22 mouse cellular contexts compared by ENCODE assay signal in genomic region chr14:46977660-46978059, GRCm38 (mm10).
A peak's percentile ranks its signal among the peaks of the same experiment; 100 is the strongest.
DNase-seq lines count a peak whose midpoint lies in the region; ATAC-seq lines count a peak whose summit lies in the region.
"Had no signal": no experiment of that assay in that cellular context is flagged by ENCODE, and none has a peak within 500 bp of the region (broad histone marks: within the 10 kb centered on the region; RNA-seq: fewer than 3 reads in every experiment).

No protein-coding gene starts in this region.

- H3K27me3 ChIP-seq in heart, embryonic 12.5 days (replicated peaks), result no peaks in the 10 kb centered on the region
- no peaks in the 10 kb centered on the region for H3K27me3 ChIP-seq in forebrain, embryonic 10.5 days (ENCODE audit: poor library complexity, severe bottlenecking)
- H3K27me3 ChIP-seq: hindbrain, embryonic 13.5 days; kidney, embryonic 15.5 days; limb, embryonic 13.5 days; liver, embryonic 12.5 days had no signal

- peak; percentile 96 for DNase-seq in heart, adult 11 months
- DNase-seq in heart, postnatal 25 days (ENCODE audit: low spot score), result no peak
- peak; percentile 35 for DNase-seq in layer of hippocampus, adult 9-11 months
- DNase-seq in layer of hippocampus, postnatal 14 days (ENCODE audit: low spot score in 2 of 2), result no peak
- peak; percentile 48 to 64 for DNase-seq in heart, postnatal 10 days
- no peak for DNase-seq in frontal cortex, postnatal 14 days (ENCODE audit: low spot score in 2 of 2)
- DNase-seq in forebrain, embryonic 10.5 days (ENCODE audit: extremely low spot score, low spot score), result no peak
- DNase-seq: adrenal gland, postnatal 25 days; cerebellum, adult 11 months; cerebellum, postnatal 10 days; kidney, adult 11 months; kidney, postnatal 4 days; lung, postnatal 4 days; midbrain, embryonic 14.5 days; right cerebral cortex, postnatal 14 days had no signal

- H3K36me3 ChIP-seq in heart, embryonic 12.5 days, result no peaks in the 10 kb centered on the region
- no peaks in the 10 kb centered on the region for H3K36me3 ChIP-seq in forebrain, embryonic 10.5 days (replicated peaks)
- H3K36me3 ChIP-seq: forebrain, embryonic 12.5 days; hindbrain, embryonic 13.5 days; kidney, embryonic 15.5 days; limb, embryonic 13.5 days; liver, embryonic 12.5 days had no signal

- no peaks in the 10 kb centered on the region for H3K9me3 ChIP-seq in heart, embryonic 12.5 days (replicated peaks)
- no peaks in the 10 kb centered on the region for H3K9me3 ChIP-seq in forebrain, embryonic 10.5 days
- H3K9me3 ChIP-seq: forebrain, embryonic 12.5 days; hindbrain, embryonic 13.5 days; kidney, embryonic 15.5 days; limb, embryonic 13.5 days; liver, embryonic 12.5 days had no signal

- WGBS in heart, embryonic 12.5 days, result 40% methylated on average over 10 of the region's 10 CpGs
- 74% methylated on average over 10 of the region's 10 CpGs for WGBS in forebrain, embryonic 10.5 days

- no peak overlapping the region for H3K4me3 ChIP-seq in heart, embryonic 12.5 days
- H3K4me3 ChIP-seq in forebrain, embryonic 10.5 days, result no peak overlapping the region
- H3K4me3 ChIP-seq: forebrain, embryonic 12.5 days; hindbrain, embryonic 13.5 days; kidney, embryonic 15.5 days; limb, embryonic 13.5 days; liver, embryonic 12.5 days had no signal

- H3K4me2 ChIP-seq in heart, embryonic 12.5 days, result peak overlapping the region; percentile 45
- H3K4me2 ChIP-seq: forebrain, embryonic 12.5 days; hindbrain, embryonic 13.5 days; kidney, embryonic 15.5 days; limb, embryonic 13.5 days; liver, embryonic 12.5 days had no signal

- no peak for ATAC-seq in heart, embryonic 12.5 days (ENCODE audit: insufficient number of reproducible peaks, low FRiP score)
- ATAC-seq: liver, embryonic 12.5 days had no signal

- peak overlapping the region; percentile 40; the same call in 1 of the 2 replicates for H3K9ac ChIP-seq in heart, embryonic 12.5 days
- H3K9ac ChIP-seq: forebrain, embryonic 12.5 days; hindbrain, embryonic 13.5 days; kidney, embryonic 15.5 days; limb, embryonic 13.5 days; liver, embryonic 12.5 days had no signal

- peak overlapping the region; percentile 9; the same call in 1 of the 2 replicates for H3K27ac ChIP-seq in heart, embryonic 12.5 days (ENCODE audit: poor library complexity, severe bottlenecking)
- no peak overlapping the region for H3K27ac ChIP-seq in forebrain, embryonic 10.5 days
- H3K27ac ChIP-seq: forebrain, embryonic 12.5 days; hindbrain, embryonic 13.5 days; kidney, embryonic 15.5 days; limb, embryonic 13.5 days; liver, embryonic 12.5 days; stomach, postnatal 0 days had no signal

- intact Hi-C loops in heart, postnatal 25 days (cut with DNase I), result no loop called here
- intact Hi-C loops in heart, postnatal 10 days (cut with DNase I), result no loop called here

- peaks cover 77% of the 10 kb centered on the region for H3K4me1 ChIP-seq in heart, embryonic 12.5 days (replicated peaks)
- peaks cover 21% of the 10 kb centered on the region for H3K4me1 ChIP-seq in forebrain, embryonic 10.5 days
- H3K4me1 ChIP-seq: liver, embryonic 12.5 days had no signal

Comparison
In these comparisons a context has a peak if more than half of its experiments do, and no peak if none do; other contexts are left out.
1. DNase-seq: peak in heart, adult 11 months (single experiment), layer of hippocampus, adult 9-11 months (single experiment) and heart, postnatal 10 days (2 of 2); none in heart, postnatal 25 days (single experiment), layer of hippocampus, postnatal 14 days (0 of 2), frontal cortex, postnatal 14 days (0 of 2) and forebrain, embryonic 10.5 days (single experiment).